Mouse (Mus musculus) heart, adult 2 months (tissue): ENCODE measurements at regions not wholly inside any gene's neighbourhood (a gene's known extent, or its start where the extent isn't known, plus 50 kb on each side); places are given as distances from the start of the nearest gene placed in this dataset.

Experiments
- DNase-seq, 2 experiments: peaks; one replicate each; pipeline ENCODE4 v3.0.0; 2021
- H3K27ac ChIP-seq: fragments of 200-600 bp; 2 replicates; pipeline ENCODE4 v1.8.1; 2022
- H3K27me3 ChIP-seq: fragments of 200-500 bp; 2 replicates; pipeline ENCODE4 v1.6.1; 2012; ENCODE audit warnings: mild to moderate bottlenecking, low read length, inconsistent platforms, mixed read lengths; ENCODE audit not compliant: control insufficient read depth, insufficient read depth
- H3K36me3 ChIP-seq: fragments of 200-500 bp; 2 replicates; pipeline ENCODE4 v1.6.1; 2012; ENCODE audit warnings: low read length, inconsistent platforms; ENCODE audit not compliant: control insufficient read depth, insufficient read depth
- H3K4me1 ChIP-seq: fragments of 200-500 bp; 2 replicates; pipeline ENCODE4 v1.6.1; 2011; ENCODE audit warnings: low read length; ENCODE audit not compliant: control insufficient read depth, insufficient read depth
- H3K4me3 ChIP-seq: fragments of 200-600 bp; 2 replicates; pipeline ENCODE4 v1.8.1; 2022
- H3K79me2 ChIP-seq: fragments of 200-500 bp; replicated peaks from 2 replicates; pipeline ENCODE4 v1.6.1; 2012; ENCODE audit warnings: mild to moderate bottlenecking, inconsistent platforms, low read length, moderate library complexity, mixed read lengths; ENCODE audit not compliant: control insufficient read depth, insufficient read depth
- H3K9ac ChIP-seq: fragments of 200-500 bp; 2 replicates; pipeline ENCODE4 v1.6.1; 2012; ENCODE audit warnings: low read depth, mild to moderate bottlenecking, control low read depth, inconsistent platforms, low read length, mixed read lengths
- CTCF ChIP-seq: fragments of 200-600 bp; IDR thresholded peaks from 2 replicates; pipeline ENCODE4 v1.8.1; 2022; ENCODE audit warnings: antibody characterized with exemption, mild to moderate bottlenecking, moderate library complexity
- EP300 ChIP-seq: fragments of 200-500 bp; IDR thresholded peaks from 2 replicates; pipeline ENCODE4 v1.6.1; 2011; ENCODE audit warnings: low read depth, low read length, control low read depth; ENCODE audit not compliant: insufficient read depth
- POLR2A ChIP-seq: fragments of 200-500 bp; IDR thresholded peaks from 2 replicates; pipeline ENCODE4 v1.6.1; 2011; ENCODE audit warnings: mild to moderate bottlenecking, low read depth, low read length, control low read depth; ENCODE audit not compliant: insufficient read depth
- WGBS: fragments of 180-500 bp; shearing (Covaris S2); methylation state at CpG from one replicate; pipeline ENCODE4 v1.1.7; 2018; 5-methylcytosine and 5-hydroxymethylcytosine counted together
- intact Hi-C: fragments of 180-260 bp; cut with DNase I; formaldehyde crosslinking; loops from one replicate; pipeline ENCODE4 v1.15.1; 2025

GRCm38 (mm10) chr12:106658317-106658716 lies 648.3 kb downstream of the Vrk1 start:
- Histone ChIP-seq H3K27ac (no peak overlapping the region), H3K4me1 (no peaks in the 10 kb centered on the region), H3K4me3 (no peak overlapping the region), H3K36me3 (no peaks in the 10 kb centered on the region), H3K79me2 (no peaks in the 10 kb centered on the region), H3K9ac (no peak overlapping the region), H3K27me3 (no peaks in the 10 kb centered on the region; the same call in 1 of the 2 replicates)
- intact Hi-C loops: no loop called here
- peak in 1 of 2 experiments; percentile 14 for DNase-seq
- TF ChIP-seq EP300: no peak
- no peak for TF ChIP-seq CTCF
- TF ChIP-seq POLR2A: no peak
- WGBS: 3% methylated on average over 8 of the region's 8 CpGs

- Histone ChIP-seq H3K36me3 (no peaks in the 10 kb centered on the region), H3K9ac (no peak overlapping the region), H3K27me3 (no peaks in the 10 kb centered on the region), H3K27ac (no peak overlapping the region), H3K79me2 (no peaks in the 10 kb centered on the region), H3K4me1 (no peaks in the 10 kb centered on the region), H3K4me3 (no peak overlapping the region)
- WGBS: 20% methylated on average over 13 of the region's 13 CpGs
- no peak for TF ChIP-seq CTCF
- TF ChIP-seq POLR2A: no peak
- TF ChIP-seq EP300: no peak
- intact Hi-C loops: no loop called here
- DNase-seq: no peak
Measured at GRCm38 (mm10) chr12:106673232-106673766, 663.3 kb downstream of the Vrk1 start.

GRCm38 (mm10) chr12:106674741-106675140 lies 664.7 kb downstream of the Vrk1 start:
- H3K27me3 ChIP-seq: no peaks in the 10 kb centered on the region
- no peaks in the 10 kb centered on the region for H3K4me1 ChIP-seq
- no peak overlapping the region for H3K4me3 ChIP-seq
- no peak for DNase-seq
- TF ChIP-seq CTCF (no peak), POLR2A (no peak), EP300 (no peak)
- intact Hi-C loops: no loop called here
- WGBS: 88% methylated on average over 1 of the region's 1 CpGs
- no peak overlapping the region for H3K9ac ChIP-seq
- no peaks in the 10 kb centered on the region for H3K36me3 ChIP-seq
- H3K79me2 ChIP-seq: no peaks in the 10 kb centered on the region
- H3K27ac ChIP-seq: no peak overlapping the region

GRCm38 (mm10) chr12:106676136-106676535 lies 666.1 kb downstream of the Vrk1 start:
- TF ChIP-seq EP300 (no peak), CTCF (no peak), POLR2A (no peak)
- no peaks in the 10 kb centered on the region for H3K79me2 ChIP-seq
- no peaks in the 10 kb centered on the region for H3K36me3 ChIP-seq
- intact Hi-C loops: no loop called here
- H3K27ac ChIP-seq: no peak overlapping the region
- WGBS: 90% methylated on average over 3 of the region's 3 CpGs
- H3K27me3 ChIP-seq: no peaks in the 10 kb centered on the region
- H3K9ac ChIP-seq: no peak overlapping the region
- no peak for DNase-seq
- no peaks in the 10 kb centered on the region for H3K4me1 ChIP-seq
- H3K4me3 ChIP-seq: no peak overlapping the region

GRCm38 (mm10) chr12:106676566-106676965 lies 666.5 kb downstream of the Vrk1 start:
- no peak for DNase-seq

GRCm38 (mm10) chr12:106685986-106686385 lies 676.0 kb downstream of the Vrk1 start:
- no peak for DNase-seq
- Histone ChIP-seq H3K27me3 (peaks cover 1% of the 10 kb centered on the region; the same call in 1 of the 2 replicates), H3K4me3 (no peak overlapping the region), H3K36me3 (no peaks in the 10 kb centered on the region), H3K79me2 (no peaks in the 10 kb centered on the region), H3K9ac (no peak overlapping the region), H3K4me1 (no peaks in the 10 kb centered on the region), H3K27ac (no peak overlapping the region)
- WGBS: 83% methylated on average over 5 of the region's 5 CpGs
- TF ChIP-seq CTCF (no peak), POLR2A (no peak), EP300 (no peak)
- intact Hi-C loops: no loop called here

More at GRCm38 (mm10) chr12:106676566-106676965, 666.5 kb downstream of the Vrk1 start:
- Histone ChIP-seq H3K9ac (no peak overlapping the region), H3K79me2 (no peaks in the 10 kb centered on the region), H3K27me3 (no peaks in the 10 kb centered on the region), H3K4me3 (no peak overlapping the region), H3K36me3 (no peaks in the 10 kb centered on the region), H3K27ac (no peak overlapping the region), H3K4me1 (no peaks in the 10 kb centered on the region)
- no peak for TF ChIP-seq EP300
- no peak for TF ChIP-seq POLR2A
- TF ChIP-seq CTCF: no peak
- WGBS: 72% methylated on average over 7 of the region's 7 CpGs
- intact Hi-C loops: no loop called here

- no peaks in the 10 kb centered on the region; the same call in 1 of the 2 replicates for H3K27me3 ChIP-seq
- no peaks in the 10 kb centered on the region for H3K79me2 ChIP-seq
- H3K36me3 ChIP-seq: no peaks in the 10 kb centered on the region
- no peak overlapping the region for H3K27ac ChIP-seq
- H3K4me3 ChIP-seq: no peak overlapping the region
- no peak overlapping the region for H3K9ac ChIP-seq
- no peak for TF ChIP-seq CTCF
- no peak for TF ChIP-seq EP300
- no peak for TF ChIP-seq POLR2A
- no peak for DNase-seq
- intact Hi-C loops: no loop called here
- 48% methylated on average over 12 of the region's 12 CpGs for WGBS
- H3K4me1 ChIP-seq: no peaks in the 10 kb centered on the region
Measured at GRCm38 (mm10) chr12:106687751-106688150, 677.7 kb downstream of the Vrk1 start.
